Mouse (Mus musculus) right cerebral cortex, postnatal 36 days (tissue): ENCODE measurements around the gene Gm7903.
"Not testable (repeated sequence)": the region's sequence is repeated elsewhere in the genome, so short reads cannot be mapped to it uniquely, and the experiment has no call there.

ENCODE experiments used
- DNase-seq, 2 experiments: peaks; one replicate each; pipeline ENCODE4 v3.0.0; 2022; ENCODE audit warnings: low spot score in 2 of 2, mixed read lengths in 1 of 2

Gm7903 gene

GRCm38 (mm10) chrX:135433535-135433934, at the start of gene Gm7903:
TSS of gene Gm7903 (plus strand) at chrX:135433835.
- DNase-seq = not testable (repeated sequence)

DNA sequence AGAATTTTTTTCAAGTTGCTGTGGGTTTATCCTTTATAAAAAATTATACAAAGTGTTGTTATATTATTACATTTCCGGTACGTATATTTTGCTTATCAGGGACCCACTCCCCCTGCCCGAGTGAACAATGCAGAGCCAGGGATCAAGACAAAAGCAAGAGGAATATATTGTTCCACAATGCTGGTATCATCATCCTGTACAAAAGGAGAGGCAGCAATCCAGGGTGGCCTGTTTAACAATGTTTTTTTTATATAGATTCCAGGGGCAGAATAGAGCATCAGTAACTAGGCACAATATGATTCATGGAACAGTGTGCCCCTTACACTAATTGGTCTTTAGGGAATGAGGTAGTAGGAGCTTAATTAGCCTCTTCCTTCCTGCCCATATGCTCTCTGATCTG, 30.1 kb upstream of the Gm7903 start:
- not testable (repeated sequence) for DNase-seq

GRCm38 (mm10) chrX:135421203-135421602, 12.4 kb upstream of the Gm7903 start:
- not testable (repeated sequence) for DNase-seq

DNA sequence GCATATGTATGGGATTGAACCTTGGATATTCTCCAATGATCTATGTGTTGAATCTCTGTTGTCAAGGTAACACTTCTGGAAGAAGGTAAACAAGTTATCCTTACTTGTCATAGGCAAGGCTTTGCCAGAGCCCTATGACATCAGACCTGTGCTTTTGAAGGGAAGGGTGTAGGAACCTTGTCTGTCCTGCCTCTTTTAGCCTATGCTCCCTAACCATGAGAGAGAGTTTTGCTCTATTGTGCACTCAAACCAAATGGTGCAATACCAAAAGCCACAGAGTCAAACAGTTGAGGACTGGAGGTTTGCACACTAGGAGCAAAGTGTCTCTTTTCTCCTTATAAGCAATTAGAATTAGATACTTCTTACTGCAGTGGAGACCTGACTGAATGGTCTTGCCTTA, 11.8 kb upstream of the Gm7903 start:
- not testable (repeated sequence) for DNase-seq

GRCm38 (mm10) chrX:135422473-135422872, 11.2 kb upstream of the Gm7903 start:
- not testable (repeated sequence) for DNase-seq

GRCm38 (mm10) chrX:135464160-135464559, 30.5 kb downstream of the Gm7903 start:
- DNase-seq = not testable (repeated sequence)

- DNase-seq = not testable (repeated sequence)
These were observed 48.3 kb downstream of the Gm7903 start for GRCm38 (mm10) chrX:135481902-135482301.

DNA sequence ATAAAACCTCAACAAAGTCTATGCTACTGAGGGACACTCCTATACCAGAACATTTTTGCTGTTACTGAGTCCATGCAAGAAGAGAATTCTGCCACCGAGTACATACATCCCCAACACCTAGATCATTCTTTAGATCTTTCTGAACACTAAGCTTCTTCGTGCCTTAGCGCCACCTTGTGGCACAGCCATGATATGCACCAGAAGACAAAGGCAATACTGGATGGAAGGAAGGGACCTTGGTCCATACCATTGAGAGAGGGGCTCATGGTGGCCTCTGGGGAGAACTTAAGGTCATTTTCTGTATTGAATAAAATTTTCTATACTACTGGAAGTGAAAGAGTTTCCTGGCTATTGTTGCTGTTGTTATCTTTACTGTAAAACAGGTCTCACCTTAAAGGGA, 49.5 kb downstream of the Gm7903 start:
- DNase-seq = not testable (repeated sequence)
